Mouse (Mus musculus) midbrain, postnatal 0 days (tissue): ENCODE data around the gene Mlf2. TPM values are rescaled to one million over a fixed set of nuclear protein-coding genes. Genes with fewer than 3 reads are reported as not detected.
A peak's percentile ranks its signal among the peaks of the same experiment; 100 is the strongest.

Experiments
- ATAC-seq: fragments of 200-750 bp; cut with Nextera tagmentation; 2 replicates; pipeline ENCODE4 v1.8.0; 2017; ENCODE audit warnings: moderate number of reproducible peaks, mild to moderate bottlenecking, moderate TSS enrichment, moderate library complexity; ENCODE audit not compliant: low FRiP score
- DNase-seq: peaks from one replicate; pipeline ENCODE4 v3.0.0-alpha.2; 2015; ENCODE audit warnings: low spot score
- H3K27ac ChIP-seq: fragments of 300-500 bp; sonication (generic); 2 replicates; pipeline ENCODE4 v1.5.1; 2014; ENCODE audit warnings: low read depth, mild to moderate bottlenecking, low read length, mixed read lengths
- H3K27me3 ChIP-seq: fragments of 300-500 bp; sonication (generic); 2 replicates; pipeline ENCODE4 v1.6.1; 2014; ENCODE audit warnings: low read length, control low read depth, mixed read lengths; ENCODE audit not compliant: insufficient read depth
- H3K36me3 ChIP-seq: fragments of 300-500 bp; sonication (generic); 2 replicates; pipeline ENCODE4 v1.6.1; 2014; ENCODE audit warnings: low read length, control low read depth, mixed read lengths; ENCODE audit not compliant: insufficient read depth
- H3K4me1 ChIP-seq: fragments of 300-500 bp; sonication (generic); 2 replicates; pipeline ENCODE4 v1.6.1; 2014; ENCODE audit warnings: mild to moderate bottlenecking, control low read depth, antibody characterized with exemption, low read length, mixed read lengths; ENCODE audit not compliant: insufficient read depth
- H3K4me2 ChIP-seq: fragments of 300-500 bp; sonication (generic); 2 replicates; pipeline ENCODE4 v1.6.1; 2014; ENCODE audit warnings: low read depth, mild to moderate bottlenecking, low read length, mixed read lengths; ENCODE audit not compliant: poor library complexity, severe bottlenecking
- H3K4me3 ChIP-seq: fragments of 300-500 bp; sonication (generic); 2 replicates; pipeline ENCODE4 v1.5.1; 2014; ENCODE audit warnings: low read depth, mild to moderate bottlenecking, low read length, moderate library complexity
- H3K9ac ChIP-seq: fragments of 300-500 bp; sonication (generic); replicated peaks from 2 replicates; pipeline ENCODE4 v1.6.1; 2014; ENCODE audit warnings: mild to moderate bottlenecking, low read length, moderate library complexity, mixed read lengths; ENCODE audit not compliant: poor library complexity, severe bottlenecking
- H3K9me3 ChIP-seq: fragments of 300-500 bp; sonication (generic); 2 replicates; pipeline ENCODE4 v1.6.1; 2016; ENCODE audit warnings: low read length, control low read depth
- CTCF ChIP-seq: IDR thresholded peaks from 2 replicates; pipeline ENCODE4 v1.5.1; 2016; ENCODE audit warnings: antibody characterized with exemption, mild to moderate bottlenecking
- WGBS: fragments of 180-500 bp; shearing (Covaris S2); extraction: QIAGEN DNeasy Blood & Tissue Kit; methylation state at CpG from one replicate; pipeline ENCODE4 v1.1.7; 2014; 5-methylcytosine and 5-hydroxymethylcytosine counted together
- polyA plus RNA-seq: library from polyadenylated mRNA; unstranded; fragments of >200 nt; fragmentation: Nextera tagmentation; extraction: Ambion mirVana; gene quantifications from 2 replicates; pipeline ENCODE4 v1.2.1, GENCODE M21; 2015
- total RNA-seq: library from RNA; depleted of rRNA; stranded (reverse); fragments of >200 nt; gene quantifications from 2 replicates; pipeline ENCODE4 v1.2.3, GENCODE M21; 2014

Gene Mlf2
- total and polyA plus RNA-seq, 2 experiments from 2014 or later: 628 to 647 TPM

- Histone ChIP-seq H3K4me3 (no peak overlapping the region), H3K4me1 (peaks cover 15% of the 10 kb centered on the region; the same call in 1 of the 2 replicates), H3K27me3 (no peaks in the 10 kb centered on the region), H3K9ac (peak overlapping the region; percentile 50), H3K4me2 (peak overlapping the region; percentile 41), H3K36me3 (peaks cover 22% of the 10 kb centered on the region), H3K9me3 (no peaks in the 10 kb centered on the region), H3K27ac (no peak overlapping the region)
- ATAC-seq (peak; percentile 15; the same call in 1 of the 2 replicates), DNase-seq (no peak)
- WGBS: 13% methylated on average over 32 of the region's 32 CpGs
- no peak for TF ChIP-seq CTCF
Measured at GRCm38 (mm10) chr6:124910032-124910431, 21.2 kb upstream of the Mlf2 start.

- Histone ChIP-seq H3K4me1 (peaks cover 11% of the 10 kb centered on the region; the same call in 1 of the 2 replicates), H3K9me3 (no peaks in the 10 kb centered on the region), H3K4me2 (no peak within 1 kb of the TSS), H3K27ac (no peak within 1 kb of the TSS), H3K4me3 (no peak within 1 kb of the TSS), H3K27me3 (no peaks in the 10 kb centered on the region), H3K9ac (no peak within 1 kb of the TSS), H3K36me3 (peaks cover 22% of the 10 kb centered on the region)
- DNase-seq: no peak
- no peak for ATAC-seq
- WGBS: 28% methylated on average over 12 of the region's 13 CpGs
- no peak for TF ChIP-seq CTCF
Measured at GRCm38 (mm10) chr6:124911533-124912218, 19.5 kb upstream of the Mlf2 start, which contains the start of gene Lag3. Gene Lag3 (minus strand): TSS chr6:124911705.

GRCm38 (mm10) chr6:124913214-124913613, 18.0 kb upstream of the Mlf2 start:
- DNase-seq (no peak), ATAC-seq (no peak)
- WGBS: 58% methylated on average over 6 of the region's 6 CpGs
- H3K9me3 ChIP-seq: no peaks in the 10 kb centered on the region
- H3K27ac ChIP-seq: no peak overlapping the region
- peaks cover 11% of the 10 kb centered on the region; the same call in 1 of the 2 replicates for H3K4me1 ChIP-seq
- no peak overlapping the region for H3K4me2 ChIP-seq
- TF ChIP-seq CTCF: no peak
- no peak overlapping the region for H3K9ac ChIP-seq
- peaks cover 22% of the 10 kb centered on the region for H3K36me3 ChIP-seq
- no peak overlapping the region for H3K4me3 ChIP-seq
- H3K27me3 ChIP-seq: no peaks in the 10 kb centered on the region

- no peak for TF ChIP-seq CTCF
- WGBS: 54% methylated on average over 13 of the region's 14 CpGs
- no peak for DNase-seq
- Histone ChIP-seq H3K9me3 (no peaks in the 10 kb centered on the region), H3K4me1 (peaks cover 11% of the 10 kb centered on the region; the same call in 1 of the 2 replicates), H3K27ac (no peak overlapping the region), H3K27me3 (no peaks in the 10 kb centered on the region), H3K36me3 (peaks cover 22% of the 10 kb centered on the region), H3K4me2 (peak overlapping the region; percentile 99; the same call in 1 of the 2 replicates), H3K9ac (0 out of 2 replicates have a peak overlapping the region, but pooled peaks have one; percentile 9), H3K4me3 (no peak overlapping the region)
- no peak for ATAC-seq
Measured at GRCm38 (mm10) chr6:124913721-124914285, 17.4 kb upstream of the Mlf2 start.

GRCm38 (mm10) chr6:124914511-124914910, 16.7 kb upstream of the Mlf2 start:
- peak overlapping the region; percentile 99 for H3K4me2 ChIP-seq
- H3K9me3 ChIP-seq: no peaks in the 10 kb centered on the region
- H3K27ac ChIP-seq: 0 out of 2 replicates have a peak overlapping the region, but pooled peaks have one; percentile 100
- peak overlapping the region; percentile 68 for H3K4me3 ChIP-seq
- 0 out of 2 replicates have a peak overlapping the region, but pooled peaks have one; percentile 9 for H3K9ac ChIP-seq
- no peak for TF ChIP-seq CTCF
- WGBS: 75% methylated on average over 7 of the region's 7 CpGs
- peaks cover 11% of the 10 kb centered on the region; the same call in 1 of the 2 replicates for H3K4me1 ChIP-seq
- DNase-seq: no peak
- H3K27me3 ChIP-seq: no peaks in the 10 kb centered on the region
- H3K36me3 ChIP-seq: peaks cover 22% of the 10 kb centered on the region
- no peak for ATAC-seq
